Mouse (Mus musculus) heart, postnatal 10 days (tissue): ENCODE data around the gene Gmps. TPM values are rescaled to one million over a fixed set of nuclear protein-coding genes. Genes with fewer than 3 reads are reported as not detected.

ENCODE experiments used
- DNase-seq, 2 experiments: peaks; one replicate each; pipeline ENCODE4 v3.0.0; 2021
- intact Hi-C: fragments of 180-260 bp; cut with DNase I; formaldehyde crosslinking; loops from one replicate; pipeline ENCODE4 v1.15.1; 2025
- total RNA-seq, 2 experiments: library from RNA; stranded (reverse); gene quantifications; 2 replicates each; pipeline ENCODE4 v1.2.3; 2021

Gmps gene
- total RNA-seq, 2 experiments from 2014 or later, result 27.5 to 30.1 TPM

DNA sequence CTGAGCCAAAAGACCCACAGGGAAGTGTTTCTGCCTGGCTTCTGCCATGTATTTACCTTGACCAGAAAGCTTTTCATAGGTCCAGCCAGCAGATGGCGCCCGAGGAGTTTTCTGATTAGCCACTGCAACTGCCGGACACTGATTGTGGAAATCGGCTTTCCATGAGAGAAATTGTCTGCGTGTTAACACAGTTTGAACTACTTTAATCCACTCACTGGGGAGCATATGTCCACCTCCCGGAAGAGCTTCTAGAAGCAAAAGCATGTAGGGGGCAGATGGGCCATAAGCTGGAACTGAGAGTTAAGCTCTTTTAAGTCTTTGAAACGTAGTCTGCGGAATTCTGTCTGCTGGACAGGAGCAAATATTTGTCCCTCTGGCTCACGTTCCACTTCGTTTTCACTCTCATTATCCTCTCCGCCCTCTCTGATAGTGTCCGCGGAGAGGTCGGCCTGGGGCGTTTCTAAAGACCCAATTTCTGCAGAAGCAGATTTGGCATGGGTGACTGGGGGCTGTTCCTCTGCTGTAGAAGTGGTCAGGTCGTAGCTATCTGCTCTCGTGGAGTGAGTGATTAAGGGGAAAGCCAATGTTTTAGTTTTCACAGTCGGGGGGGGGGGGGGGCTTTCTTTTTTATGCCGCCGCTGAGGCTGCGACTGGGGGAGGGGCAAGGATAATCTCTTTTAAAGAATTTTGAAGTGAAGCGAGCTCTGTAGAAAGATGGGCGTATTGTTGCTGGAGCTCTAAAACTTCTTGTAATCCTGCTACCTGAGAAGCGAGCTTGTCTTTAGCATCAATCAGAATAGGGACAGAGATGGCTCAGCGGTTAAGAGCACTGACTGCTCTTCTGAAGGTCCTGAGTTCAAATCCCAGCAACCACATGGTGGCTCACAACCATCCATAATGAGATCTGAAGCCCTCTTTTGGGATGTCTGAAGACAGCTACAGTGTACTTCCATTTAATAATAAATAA is 64.2 kb downstream of the Gmps start:
- peak; percentile 88 to 92 for DNase-seq
- intact Hi-C loops, result loop anchor here (1.0 to 2.0 kb wide), 2 partner anchors 266 to 751 kb away; no protein-coding TSS in a partner anchor

Other genes with a start within 250 kb of the Gmps start
- under 1 TPM in 1 of 2 experiments, not detected in 1; 0.55 TPM for gene Plch1, start 76.6 kb upstream of the Gmps start, total RNA-seq
- 1 to 10 TPM; 6.3 to 6.7 TPM for gene E130311K13Rik, start 46.6 kb upstream of the Gmps start, total RNA-seq
- gene Slc33a1, start 11.3 kb upstream of the Gmps start, total RNA-seq, result 10 to 100 TPM in 1 of 2 experiments, 1 to 10 TPM in 1; 9.6 to 10.9 TPM
- gene Vmn2r1, start 105.4 kb downstream of the Gmps start, total RNA-seq, result under 1 TPM; 0.10 to 0.12 TPM
- not detected for gene Vmn2r2, start 165.8 kb downstream of the Gmps start, total RNA-seq